Mouse (Mus musculus) T-helper 17 cell (primary cell): ENCODE measurements at regions not wholly inside any gene's neighbourhood (a gene's known extent, or its start where the extent isn't known, plus 50 kb on each side); places are given as distances from the start of the nearest gene placed in this dataset.

Experiments used
- in situ Hi-C, 2 experiments: fragments of 300-600 bp; cut with MboI, MseI; formaldehyde crosslinking; loops; 1 replicate in 1 of 2; 2 replicates in 1 of 2; pipeline ENCODE4 v1.15.1; 2025; ENCODE audit warnings: high pct_unique_total_duplicates in 2 of 2

DNA sequence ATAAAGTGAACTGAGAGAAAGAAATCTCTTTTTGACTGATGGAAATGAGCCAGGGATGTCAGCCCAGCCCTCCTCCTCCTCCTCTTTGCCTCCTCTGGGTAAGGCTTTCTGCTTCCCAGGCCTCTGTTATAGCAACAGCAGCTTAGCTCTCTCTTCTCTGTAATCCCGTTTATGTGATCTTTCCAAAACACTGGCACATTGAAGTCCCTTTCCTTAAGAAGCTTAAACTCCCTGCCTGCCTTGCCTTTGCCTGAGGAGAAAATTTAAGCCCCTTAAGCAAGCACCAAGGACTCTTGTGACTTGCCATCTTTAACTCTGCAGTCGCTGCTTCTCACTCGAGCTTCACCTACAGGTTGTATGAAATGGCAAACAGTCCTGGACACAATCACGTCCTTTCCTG lies 125.2 kb downstream of the 1700020N01Rik start:
- in situ Hi-C loops = no loop called here

DNA sequence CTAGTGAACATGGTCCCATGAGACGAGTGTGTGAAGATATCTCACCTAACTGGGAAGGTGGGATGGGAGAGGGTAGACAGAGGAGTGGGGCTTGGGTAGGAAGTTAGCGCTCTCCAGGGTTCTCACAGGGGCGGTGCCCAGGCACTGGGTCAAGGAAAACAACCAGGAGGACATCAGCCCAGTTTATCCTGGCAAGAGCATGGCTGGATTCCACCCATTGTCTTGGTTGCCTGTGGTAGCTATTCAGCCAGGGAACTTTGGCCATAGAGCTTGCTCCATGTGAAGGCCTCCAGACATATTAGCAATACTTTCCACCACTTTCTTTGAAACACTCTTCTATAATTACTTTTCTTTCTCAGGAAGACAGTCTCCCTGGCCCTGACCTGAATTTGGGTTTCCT lies 131.4 kb downstream of the 1700020N01Rik start:
- in situ Hi-C loops = no loop called here

- in situ Hi-C loops = no loop called here
These were observed 132.1 kb downstream of the 1700020N01Rik start for GRCm38 (mm10) chr10:21724999-21725398.

- in situ Hi-C loops = no loop called here
These were observed 141.7 kb upstream of the Sgk1 start for GRCm38 (mm10) chr10:21740256-21740655.

DNA sequence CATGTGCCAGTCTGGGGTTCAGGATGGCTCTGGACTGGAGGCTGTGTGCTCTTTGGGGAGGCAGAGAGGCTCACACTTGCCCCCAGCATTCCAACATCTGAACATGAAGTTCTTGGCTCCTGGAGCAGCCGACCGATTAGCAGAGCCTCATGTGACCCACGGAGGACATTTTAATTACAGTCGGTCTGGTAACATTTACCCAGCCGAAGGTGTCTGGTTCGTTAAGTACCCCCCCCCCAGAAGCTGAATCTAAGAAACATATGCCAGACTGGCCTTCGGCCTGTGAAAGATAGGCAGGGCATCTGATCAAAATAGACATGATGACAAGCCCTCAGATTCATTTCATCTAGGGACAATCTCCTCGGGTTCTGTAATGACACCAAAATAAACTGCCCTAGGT lies 140.4 kb upstream of the Sgk1 start:
- in situ Hi-C loops = no loop called here

DNA sequence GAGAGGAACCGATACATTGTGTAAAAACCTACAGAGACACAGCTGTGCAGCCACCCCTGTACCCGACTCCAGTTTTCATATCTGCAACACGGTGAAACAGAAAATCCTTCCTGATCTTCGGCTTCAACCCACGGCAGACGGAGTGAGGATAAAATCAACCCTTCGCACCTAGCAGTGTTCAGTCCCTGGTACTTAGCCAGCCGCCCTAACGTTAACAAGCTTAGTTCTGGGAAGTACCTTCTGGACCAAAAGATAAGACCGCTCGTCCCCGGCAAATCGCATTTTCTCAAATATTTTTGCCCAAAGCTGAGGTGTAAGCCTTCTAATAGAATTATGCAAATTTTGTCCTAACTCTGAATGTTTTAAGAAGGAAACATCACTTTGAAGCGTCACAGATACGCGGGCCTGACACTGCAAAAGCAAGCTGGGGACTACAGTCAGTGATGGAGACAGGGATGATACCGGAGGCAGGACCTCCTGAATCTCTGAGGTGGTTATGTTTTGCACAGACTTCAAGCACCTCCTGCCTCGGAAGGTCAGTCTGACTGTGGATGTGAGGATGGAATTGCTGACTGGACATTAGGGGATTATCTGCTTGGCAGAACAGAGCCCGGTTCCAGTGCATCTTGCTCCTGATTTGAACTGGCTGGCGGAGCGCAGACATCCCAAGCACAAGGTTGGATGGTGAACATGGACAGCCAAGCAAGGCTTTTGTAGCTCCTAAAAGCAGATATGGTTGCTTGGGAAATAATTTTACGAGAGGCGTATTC lies 139.8 kb upstream of the Sgk1 start:
- in situ Hi-C loops = no loop called here

DNA sequence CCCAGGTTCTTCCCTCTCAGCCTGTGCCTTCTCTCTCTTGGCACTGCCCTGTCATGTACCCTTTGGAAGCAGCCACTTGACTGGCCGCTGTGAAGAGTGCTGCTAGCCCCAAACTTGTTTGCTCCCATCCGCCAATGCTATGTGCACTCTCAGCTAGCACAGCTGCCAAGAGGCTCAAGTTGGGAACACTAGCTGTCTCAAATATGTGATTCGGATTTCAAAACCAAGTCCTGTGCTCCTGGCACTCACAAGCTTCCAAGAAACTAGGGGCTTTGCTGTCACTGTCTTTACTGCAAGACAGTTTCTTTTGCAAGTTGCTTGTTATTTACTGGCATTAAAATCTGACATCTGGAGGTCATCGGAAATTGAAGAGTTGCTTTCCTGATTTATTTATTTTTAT lies 138.6 kb upstream of the Sgk1 start:
- in situ Hi-C loops = no loop called here

DNA sequence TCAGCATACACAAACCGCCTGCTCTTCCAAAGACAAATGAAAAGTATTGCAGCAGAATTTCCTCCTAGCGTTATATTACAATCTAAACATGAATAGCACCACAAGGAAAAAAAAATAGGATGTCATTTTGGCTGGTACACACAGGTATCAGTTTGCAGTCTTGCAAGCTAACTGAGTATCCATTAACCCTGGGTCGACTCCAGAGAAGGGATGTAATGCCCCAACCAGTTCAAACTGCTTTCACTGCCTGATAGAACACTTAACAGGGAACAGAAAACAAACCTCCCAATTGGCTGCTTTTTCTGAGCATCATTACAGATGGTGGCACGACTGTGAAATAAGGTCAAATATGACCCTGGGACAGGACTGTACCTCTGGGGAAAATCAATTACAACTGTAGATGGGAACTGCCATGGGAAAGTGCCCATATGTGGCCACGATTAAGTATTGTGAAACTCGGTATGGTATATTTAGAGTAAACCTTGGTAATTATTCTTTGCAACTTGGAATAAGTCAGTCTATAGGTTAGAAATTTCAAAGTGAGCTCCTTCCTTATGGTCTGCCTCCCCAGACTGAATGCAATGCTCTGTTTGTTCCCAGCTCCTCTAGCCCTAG lies 137.5 kb upstream of the Sgk1 start:
- in situ Hi-C loops = no loop called here

GRCm38 (mm10) chr10:21745940-21746487 lies 136.0 kb upstream of the Sgk1 start:
- in situ Hi-C loops = no loop called here

- in situ Hi-C loops = no loop called here
These were observed 135.3 kb upstream of the Sgk1 start for GRCm38 (mm10) chr10:21746713-21747112.

DNA sequence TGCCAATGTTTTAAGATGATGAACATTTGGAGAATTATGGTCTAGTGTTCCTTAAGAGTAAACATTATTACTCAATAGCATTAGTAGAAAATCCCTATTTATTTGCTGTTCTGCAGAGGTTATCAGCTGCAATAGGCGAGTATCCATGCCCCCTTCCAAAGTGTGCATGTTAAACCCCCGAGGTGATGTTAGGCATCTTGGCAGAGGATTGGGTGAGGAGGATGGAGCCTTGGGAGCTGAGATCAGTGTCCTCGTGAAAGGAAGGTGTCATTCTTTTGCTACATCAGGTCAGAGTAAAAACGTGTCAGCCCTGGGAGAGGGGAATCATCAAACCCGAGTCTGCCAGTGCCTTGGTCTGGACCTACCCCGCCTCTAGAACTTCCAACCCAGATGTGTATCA lies 130.7 kb upstream of the Sgk1 start:
- in situ Hi-C loops = no loop called here

GRCm38 (mm10) chr10:21752392-21752791 lies 129.6 kb upstream of the Sgk1 start:
- in situ Hi-C loops = no loop called here

GRCm38 (mm10) chr10:21754763-21755548 lies 127.0 kb upstream of the Sgk1 start:
- in situ Hi-C loops = loop anchor here in 1 of 2 experiments (5.0 kb wide), 1 partner anchor 48 kb away; no protein-coding TSS in a partner anchor

- in situ Hi-C loops = loop anchor here in 1 of 2 experiments (5.0 kb wide), 1 partner anchor 48 kb away; no protein-coding TSS in a partner anchor
These were observed 126.3 kb upstream of the Sgk1 start for GRCm38 (mm10) chr10:21755717-21756116.

DNA sequence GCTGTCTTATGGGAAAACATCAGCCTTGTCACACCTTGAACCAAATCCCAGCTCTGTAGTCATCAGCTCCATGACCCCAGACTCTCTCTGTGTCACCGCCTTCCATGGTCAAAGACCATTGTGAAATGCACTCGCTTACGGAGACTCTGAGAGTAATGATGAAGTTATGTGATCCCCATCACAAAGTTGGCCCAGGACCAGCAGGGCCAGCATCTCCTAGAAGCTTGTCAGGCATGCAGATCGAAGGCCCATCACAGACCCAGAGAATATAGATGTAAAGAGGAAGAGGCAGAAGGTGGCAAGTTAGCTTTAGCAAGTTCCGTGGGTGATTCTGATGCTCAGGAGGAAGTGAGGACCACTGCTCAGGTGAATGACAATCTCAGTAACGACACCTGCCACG lies 125.2 kb upstream of the Sgk1 start:
- in situ Hi-C loops = loop anchor here in 1 of 2 experiments (5.0 kb wide), 1 partner anchor 50 kb away; no protein-coding TSS in a partner anchor

DNA sequence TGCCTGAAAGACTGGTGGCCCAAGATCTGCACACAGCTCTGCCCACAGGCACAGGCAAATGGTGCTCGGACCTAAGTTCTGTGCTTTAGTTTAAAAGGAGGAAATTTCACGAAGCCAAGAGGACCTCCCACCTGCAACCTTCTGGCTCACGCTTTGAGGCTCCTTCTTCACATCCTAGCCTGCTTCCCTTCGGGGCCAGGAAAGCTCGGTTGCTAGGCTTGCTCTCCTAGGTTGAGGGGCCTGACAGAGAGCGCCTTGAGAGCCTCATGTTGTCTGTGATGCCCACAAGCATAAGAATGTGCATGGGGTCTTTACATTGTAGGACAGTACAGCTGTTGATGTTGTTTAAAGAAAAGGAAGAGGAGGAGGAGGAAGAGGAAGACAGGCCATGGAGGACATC lies 123.9 kb upstream of the Sgk1 start:
- in situ Hi-C loops = loop anchor here in 1 of 2 experiments (5.0 kb wide), 1 partner anchor 51 kb away; no protein-coding TSS in a partner anchor

GRCm38 (mm10) chr10:21762516-21762915 lies 119.5 kb upstream of the Sgk1 start:
- in situ Hi-C loops = no loop called here

DNA sequence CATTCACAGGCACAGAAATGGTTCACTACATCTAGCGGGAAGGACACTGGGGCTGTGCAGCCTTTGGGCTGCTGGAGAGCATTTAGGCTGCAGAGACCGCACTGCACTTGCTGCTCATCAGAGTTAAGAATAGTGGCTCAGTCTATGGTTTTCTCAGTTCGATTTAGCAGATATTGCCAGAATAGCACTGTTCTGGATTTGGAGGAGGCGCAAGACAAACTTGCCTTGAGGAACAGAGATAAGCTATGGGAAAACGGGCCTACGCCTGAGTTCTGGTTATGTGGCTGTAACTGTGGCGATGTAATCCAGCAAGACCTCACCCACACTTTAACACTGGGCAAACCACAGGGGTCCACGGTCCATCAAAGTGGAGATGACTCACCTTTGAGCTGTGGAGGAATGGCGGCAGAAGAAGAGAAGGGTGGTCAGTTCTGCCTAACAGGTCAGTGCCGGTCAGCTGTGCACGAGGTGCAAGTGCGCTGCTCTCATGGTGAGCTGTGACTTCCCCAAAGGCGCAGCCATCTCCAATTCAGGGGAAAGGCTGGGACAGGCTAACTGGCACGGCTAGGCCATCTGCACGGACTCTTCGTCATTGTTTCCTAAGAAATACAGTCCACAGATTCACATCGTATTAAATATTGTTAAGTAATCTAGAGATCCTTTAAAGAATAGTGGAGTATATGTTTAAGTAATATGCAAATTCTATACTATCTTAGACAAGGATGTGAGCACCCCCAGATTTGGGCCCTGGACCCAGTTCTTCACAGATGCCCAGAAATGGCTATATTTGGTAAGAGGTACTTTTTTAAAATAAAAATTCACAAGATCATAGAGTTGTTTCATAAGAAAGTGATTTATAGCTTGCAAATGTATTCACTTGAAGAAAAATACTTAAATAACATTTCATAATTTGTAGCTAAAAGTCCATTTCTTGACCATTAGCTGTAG lies 118.7 kb upstream of the Sgk1 start:
- in situ Hi-C loops = no loop called here

- in situ Hi-C loops = no loop called here
These were observed 117.9 kb upstream of the Sgk1 start for GRCm38 (mm10) chr10:21764090-21764489.

GRCm38 (mm10) chr10:21764891-21765290 lies 117.1 kb upstream of the Sgk1 start:
- in situ Hi-C loops = no loop called here

DNA sequence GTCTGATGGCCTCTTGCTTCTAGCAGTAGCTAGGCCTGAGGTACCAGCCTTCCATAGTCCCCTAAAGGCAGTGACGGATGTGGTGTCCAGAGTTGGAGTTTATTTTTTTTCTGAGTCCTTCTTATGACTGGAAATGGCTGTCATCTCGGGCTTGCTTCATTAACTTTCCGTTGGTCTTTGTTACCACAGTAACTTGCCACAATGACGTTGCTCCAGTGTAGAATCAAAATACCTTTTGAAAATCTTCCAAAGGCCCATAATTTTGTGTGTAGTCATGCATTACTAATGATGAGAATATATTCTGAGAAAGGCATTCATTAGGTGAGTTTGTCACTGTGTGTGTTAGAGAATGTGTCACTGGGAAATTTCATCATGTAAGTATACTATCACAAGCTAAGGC lies 108.4 kb upstream of the Sgk1 start:
- in situ Hi-C loops = no loop called here
